Mouse (Mus musculus) spleen, adult 2 months (tissue): ENCODE results near the gene Ddr2.

Experiments
- CTCF ChIP-seq: fragments of 200-500 bp; IDR thresholded peaks from 2 replicates; pipeline ENCODE4 v1.5.1; 2011; ENCODE audit warnings: mild to moderate bottlenecking, inconsistent platforms; ENCODE audit not compliant: insufficient read depth, insufficient read length, insufficient replicate concordance; ENCODE audit errors: extremely low read depth
- POLR2A ChIP-seq: fragments of 200-500 bp; IDR thresholded peaks from 2 replicates; pipeline ENCODE4 v1.6.1; 2011; ENCODE audit warnings: low read depth, low read length, inconsistent platforms

GRCm38 (mm10) chr1:170005297-170005696 is 105.3 kb downstream of the Ddr2 start:
- no peak for TF ChIP-seq CTCF
- no peak for TF ChIP-seq POLR2A
